Mouse (Mus musculus): ENCODE data around the gene Ptgr1.

DNA sequence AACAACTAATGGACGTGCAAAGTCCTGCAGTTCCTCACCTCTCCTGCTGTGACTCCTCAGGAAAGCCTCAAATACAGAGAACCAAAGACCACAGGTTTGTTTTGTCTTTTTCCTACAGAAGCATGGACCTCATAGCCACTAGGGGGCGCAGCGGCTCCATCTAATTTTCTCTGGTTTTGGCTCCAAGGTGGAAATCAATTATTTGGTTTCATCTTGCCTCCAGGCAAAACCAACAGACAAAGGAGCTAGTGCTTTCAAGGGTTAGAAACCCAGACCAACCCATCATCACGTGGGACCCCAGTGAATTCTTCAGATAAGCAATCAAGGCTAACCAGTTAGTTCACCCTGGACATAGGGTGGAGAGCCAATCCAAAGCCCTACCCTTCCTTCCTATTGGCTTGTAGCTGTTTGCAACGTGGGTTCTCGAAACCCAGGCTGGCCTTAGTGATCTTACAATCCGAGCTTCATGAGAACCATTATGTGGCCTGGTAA, 1.7 kb downstream of the Ptgr1 start:
- TF ChIP-seq POLR2A (IDR thresholded peaks at IDR 0.05; ENCODE audit: borderline replicate concordance, extremely low read depth, insufficient read depth, insufficient read length, poor library complexity, severe bottlenecking) = no peak
- peak; percentile 83; the same call in 1 of the 2 replicates for TF ChIP-seq CTCF (IDR thresholded peaks at IDR 0.05; ENCODE audit: borderline replicate concordance, extremely low read depth, insufficient read depth, insufficient read length)

Measured in brain, embryonic 14.5 days (tissue).